Mouse (Mus musculus): ENCODE results near the gene Gas8.

DNA sequence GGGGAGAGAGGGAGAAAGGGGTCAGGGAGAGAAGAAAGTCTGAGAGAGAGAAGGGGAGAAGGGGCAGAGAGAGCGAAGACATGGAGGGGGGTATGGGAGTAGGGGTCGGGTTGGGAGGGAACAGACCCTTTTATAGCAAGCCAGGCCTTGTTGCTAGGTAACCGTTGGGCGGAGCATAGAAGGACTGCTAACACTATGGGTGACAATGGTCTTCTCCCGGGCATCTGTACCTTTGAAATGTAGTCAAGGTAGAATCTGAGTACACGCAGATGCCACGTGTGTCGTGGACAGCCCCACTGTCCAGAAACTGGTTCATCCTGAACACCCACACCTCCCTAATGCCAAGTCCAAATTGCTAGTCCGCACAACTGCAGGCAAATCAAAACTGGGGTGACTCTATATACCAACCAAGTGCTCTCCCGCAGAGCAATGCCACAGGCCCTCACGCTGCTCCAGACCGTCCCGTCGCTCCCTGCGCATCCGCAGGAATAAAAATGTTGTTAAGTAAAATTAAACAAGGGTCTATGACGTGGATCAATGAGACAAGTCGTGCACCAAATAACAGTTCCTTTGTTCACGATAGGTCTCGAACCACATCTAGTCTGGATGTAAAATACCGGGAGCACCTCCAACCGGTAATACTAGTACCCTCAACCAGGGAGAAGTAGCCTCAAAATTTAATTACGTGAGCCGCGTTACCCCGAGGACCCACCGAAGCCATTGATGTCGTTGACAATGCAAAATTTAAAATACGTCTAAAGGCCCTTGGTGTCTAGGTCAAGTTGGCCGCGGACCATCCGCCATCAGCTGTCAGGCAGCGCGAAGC, 41.5 kb upstream of the Gas8 start:
- TF ChIP-seq CTCF (IDR thresholded peaks at IDR 0.05; ENCODE audit: low read depth, low read length) (no peak), POLR2A (IDR thresholded peaks at IDR 0.05; ENCODE audit: extremely low read depth, insufficient read depth, low read length) (no peak)
